Mouse (Mus musculus) midbrain, embryonic 13.5 days (tissue): Measurements from ENCODE around the gene Trim65. TPM values are rescaled to one million over a fixed set of nuclear protein-coding genes. Genes with fewer than 3 reads are reported as not detected.
A peak's percentile ranks its signal among the peaks of the same experiment; 100 is the strongest.
"Not testable (repeated sequence)": the region's sequence is repeated elsewhere in the genome, so short reads cannot be mapped to it uniquely, and the experiment has no call there.

Experiments
- ATAC-seq: fragments of 200-750 bp; cut with Nextera tagmentation; 2 replicates; pipeline ENCODE4 v1.8.0; 2017; ENCODE audit warnings: mild to moderate bottlenecking, moderate TSS enrichment, moderate library complexity
- H3K27ac ChIP-seq: fragments of 300-500 bp; sonication (generic); 2 replicates; pipeline ENCODE4 v1.5.1; 2015; ENCODE audit warnings: inconsistent platforms, mild to moderate bottlenecking, moderate library complexity
- H3K27me3 ChIP-seq: fragments of 300-500 bp; sonication (generic); 2 replicates; pipeline ENCODE4 v1.6.1; 2015; ENCODE audit warnings: mild to moderate bottlenecking, inconsistent platforms
- H3K36me3 ChIP-seq: fragments of 300-500 bp; sonication (generic); 2 replicates; pipeline ENCODE4 v1.6.1; 2015; ENCODE audit warnings: mild to moderate bottlenecking, inconsistent platforms
- H3K4me1 ChIP-seq: fragments of 300-500 bp; sonication (generic); replicated peaks from 2 replicates; pipeline ENCODE4 v1.6.1; 2015; ENCODE audit warnings: inconsistent platforms
- H3K4me2 ChIP-seq: fragments of 300-500 bp; sonication (generic); replicated peaks from 2 replicates; pipeline ENCODE4 v1.6.1; 2015; ENCODE audit warnings: moderate library complexity, mild to moderate bottlenecking, inconsistent platforms
- H3K4me3 ChIP-seq: fragments of 300-500 bp; sonication (generic); replicated peaks from 2 replicates; pipeline ENCODE4 v1.5.1; 2015; ENCODE audit warnings: mild to moderate bottlenecking, inconsistent platforms
- H3K9ac ChIP-seq: fragments of 300-500 bp; sonication (generic); replicated peaks from 2 replicates; pipeline ENCODE4 v1.6.1; 2015; ENCODE audit warnings: mild to moderate bottlenecking, inconsistent platforms
- H3K9me3 ChIP-seq: fragments of 300-500 bp; sonication (generic); 2 replicates; pipeline ENCODE4 v1.6.1; 2016; ENCODE audit warnings: mild to moderate bottlenecking, inconsistent platforms
- WGBS: fragments of 180-500 bp; shearing (Covaris S2); methylation state at CpG from one replicate; pipeline ENCODE4 v1.1.7; 2015; 5-methylcytosine and 5-hydroxymethylcytosine counted together
- polyA plus RNA-seq: library from polyadenylated mRNA; unstranded; fragments of >200 nt; fragmentation: Nextera tagmentation; extraction: Ambion mirVana; gene quantifications from 2 replicates; pipeline ENCODE4 v1.2.1, GENCODE M21; 2015

Gene Trim65
- polyA plus RNA-seq, 1 experiment from 2014 or later: 1.8 TPM

GRCm38 (mm10) chr11:116133497-116133896, 2.6 kb upstream of the Trim65 start:
- Histone ChIP-seq H3K4me3 (no peak overlapping the region), H3K36me3 (peaks cover 43% of the 10 kb centered on the region), H3K9ac (no peak overlapping the region), H3K27ac (no peak overlapping the region), H3K27me3 (no peaks in the 10 kb centered on the region; the same call in 1 of the 2 replicates), H3K9me3 (no peaks in the 10 kb centered on the region), H3K4me2 (no peak overlapping the region), H3K4me1 (peaks cover 39% of the 10 kb centered on the region)
- ATAC-seq: no peak
- WGBS: 86% methylated on average over 5 of the region's 5 CpGs

- H3K9ac ChIP-seq: no peak overlapping the region
- WGBS: 88% methylated on average over 16 of the region's 16 CpGs
- no peaks in the 10 kb centered on the region for H3K9me3 ChIP-seq
- H3K36me3 ChIP-seq: peaks cover 43% of the 10 kb centered on the region
- H3K4me2 ChIP-seq: no peak overlapping the region
- no peaks in the 10 kb centered on the region; the same call in 1 of the 2 replicates for H3K27me3 ChIP-seq
- ATAC-seq: no peak
- H3K4me1 ChIP-seq: peaks cover 34% of the 10 kb centered on the region
- H3K27ac ChIP-seq: no peak overlapping the region
- H3K4me3 ChIP-seq: no peak overlapping the region
Measured at GRCm38 (mm10) chr11:116132366-116133333, 1.7 kb upstream of the Trim65 start.

GRCm38 (mm10) chr11:116131349-116132170, 632 bp upstream of the Trim65 start:
- no peaks in the 10 kb centered on the region for H3K9me3 ChIP-seq
- peak overlapping the region; percentile 89 for H3K27ac ChIP-seq
- no peaks in the 10 kb centered on the region; the same call in 1 of the 2 replicates for H3K27me3 ChIP-seq
- peak overlapping the region; percentile 53 for H3K4me3 ChIP-seq
- H3K4me1 ChIP-seq: peaks cover 32% of the 10 kb centered on the region
- peak overlapping the region; percentile 62 for H3K4me2 ChIP-seq
- 84% methylated on average over 15 of the region's 15 CpGs for WGBS
- peaks cover 43% of the 10 kb centered on the region for H3K36me3 ChIP-seq
- H3K9ac ChIP-seq: peak overlapping the region; percentile 72
- ATAC-seq: 0 out of 2 replicates have a peak, but pooled peaks have one; percentile 0

GRCm38 (mm10) chr11:116129993-116130487, 888 bp downstream of the Trim65 start:
- H3K36me3 ChIP-seq: peaks cover 45% of the 10 kb centered on the region
- H3K9ac ChIP-seq: peak overlapping the region; percentile 72
- H3K4me1 ChIP-seq: peaks cover 32% of the 10 kb centered on the region
- no peaks in the 10 kb centered on the region for H3K9me3 ChIP-seq
- H3K27ac ChIP-seq: peak overlapping the region; percentile 89
- H3K4me3 ChIP-seq: peak overlapping the region; percentile 53
- peak overlapping the region; percentile 62 for H3K4me2 ChIP-seq
- WGBS: 28% methylated on average over 8 of the region's 8 CpGs
- H3K27me3 ChIP-seq: no peaks in the 10 kb centered on the region; the same call in 1 of the 2 replicates
- ATAC-seq: peak; percentile 57

- Histone ChIP-seq H3K9ac (peak overlapping the region; percentile 72; the same call in 1 of the 2 replicates), H3K27ac (no peak overlapping the region), H3K4me3 (no peak overlapping the region), H3K9me3 (no peaks in the 10 kb centered on the region), H3K27me3 (no peaks in the 10 kb centered on the region; the same call in 1 of the 2 replicates), H3K36me3 (peaks cover 37% of the 10 kb centered on the region), H3K4me2 (peak overlapping the region; percentile 62), H3K4me1 (peaks cover 32% of the 10 kb centered on the region)
- no peak for ATAC-seq
- WGBS: 77% methylated on average over 9 of the region's 9 CpGs
Measured at GRCm38 (mm10) chr11:116129091-116129790, 1.7 kb downstream of the Trim65 start.

- 73% methylated on average over 9 of the region's 9 CpGs for WGBS
- peaks cover 26% of the 10 kb centered on the region for H3K36me3 ChIP-seq
- no peak for ATAC-seq
- H3K4me1 ChIP-seq: peaks cover 32% of the 10 kb centered on the region
- no peak overlapping the region for H3K4me3 ChIP-seq
- no peak overlapping the region for H3K27ac ChIP-seq
- H3K4me2 ChIP-seq: no peak overlapping the region
- no peaks in the 10 kb centered on the region for H3K9me3 ChIP-seq
- H3K9ac ChIP-seq: 0 out of 2 replicates have a peak overlapping the region, but pooled peaks have one; percentile 10
- no peaks in the 10 kb centered on the region; the same call in 1 of the 2 replicates for H3K27me3 ChIP-seq
Measured at GRCm38 (mm10) chr11:116127986-116128385, 2.9 kb downstream of the Trim65 start.

GRCm38 (mm10) chr11:116127156-116127980, 3.6 kb downstream of the Trim65 start, which contains the start of gene Trim47:
Gene Trim47 (minus strand): TSS chr11:116127210.
- peak within 1 kb of the TSS; percentile 17; the same call in 1 of the 2 replicates for H3K4me2 ChIP-seq
- H3K4me3 ChIP-seq: no peak within 1 kb of the TSS
- 0 out of 2 replicates have a peak within 1 kb of the TSS, but pooled peaks have one; percentile 10 for H3K9ac ChIP-seq
- no peak for ATAC-seq
- H3K27me3 ChIP-seq: no peaks in the 10 kb centered on the region; the same call in 1 of the 2 replicates
- H3K9me3 ChIP-seq: no peaks in the 10 kb centered on the region
- no peak within 1 kb of the TSS for H3K27ac ChIP-seq
- peaks cover 32% of the 10 kb centered on the region for H3K4me1 ChIP-seq
- 27% methylated on average over 23 of the region's 23 CpGs for WGBS
- peaks cover 20% of the 10 kb centered on the region for H3K36me3 ChIP-seq

GRCm38 (mm10) chr11:116126261-116126660, 4.7 kb downstream of the Trim65 start:
- Histone ChIP-seq H3K4me1 (peaks cover 26% of the 10 kb centered on the region), H3K9me3 (no peaks in the 10 kb centered on the region), H3K27ac (no peak overlapping the region), H3K36me3 (peaks cover 12% of the 10 kb centered on the region), H3K4me2 (no peak overlapping the region), H3K9ac (no peak overlapping the region), H3K4me3 (no peak overlapping the region), H3K27me3 (no peaks in the 10 kb centered on the region; the same call in 1 of the 2 replicates)
- no peak for ATAC-seq
- 95% methylated on average over 15 of the region's 15 CpGs for WGBS

- 89% methylated on average over 8 of the region's 8 CpGs for WGBS
- H3K4me1 ChIP-seq: not testable (repeated sequence)
Measured at GRCm38 (mm10) chr11:116121731-116122245, 9.1 kb downstream of the Trim65 start.

GRCm38 (mm10) chr11:116117819-116118218, 13.1 kb downstream of the Trim65 start:
- Histone ChIP-seq H3K9ac (no peak overlapping the region), H3K36me3 (no peaks in the 10 kb centered on the region), H3K4me2 (no peak overlapping the region), H3K4me1 (0 out of 2 replicates have a peak, but pooled peaks cover 4% of the 10 kb centered on the region), H3K4me3 (no peak overlapping the region), H3K27ac (no peak overlapping the region), H3K27me3 (0 out of 2 replicates have a peak, but pooled peaks cover 4% of the 10 kb centered on the region), H3K9me3 (no peaks in the 10 kb centered on the region)
- ATAC-seq: no peak

More at GRCm38 (mm10) chr11:116121731-116122245, 9.1 kb downstream of the Trim65 start:
- H3K9ac ChIP-seq, H3K4me2 ChIP-seq, ATAC-seq, H3K9me3 ChIP-seq, H3K4me3 ChIP-seq, H3K27ac ChIP-seq, H3K27me3 ChIP-seq: not testable (repeated sequence)
- peaks cover 12% of the 10 kb centered on the region for H3K36me3 ChIP-seq
